Mouse (Mus musculus) ovary, postnatal 36 days (tissue): Measurements from ENCODE around the gene Nmi.
"Not testable (repeated sequence)": the region's sequence is repeated elsewhere in the genome, so short reads cannot be mapped to it uniquely, and the experiment has no call there.

Experiments used
- DNase-seq: peaks from one replicate; pipeline ENCODE4 v3.0.0; 2022; ENCODE audit warnings: low spot score, mixed read lengths

The Nmi gene

DNA sequence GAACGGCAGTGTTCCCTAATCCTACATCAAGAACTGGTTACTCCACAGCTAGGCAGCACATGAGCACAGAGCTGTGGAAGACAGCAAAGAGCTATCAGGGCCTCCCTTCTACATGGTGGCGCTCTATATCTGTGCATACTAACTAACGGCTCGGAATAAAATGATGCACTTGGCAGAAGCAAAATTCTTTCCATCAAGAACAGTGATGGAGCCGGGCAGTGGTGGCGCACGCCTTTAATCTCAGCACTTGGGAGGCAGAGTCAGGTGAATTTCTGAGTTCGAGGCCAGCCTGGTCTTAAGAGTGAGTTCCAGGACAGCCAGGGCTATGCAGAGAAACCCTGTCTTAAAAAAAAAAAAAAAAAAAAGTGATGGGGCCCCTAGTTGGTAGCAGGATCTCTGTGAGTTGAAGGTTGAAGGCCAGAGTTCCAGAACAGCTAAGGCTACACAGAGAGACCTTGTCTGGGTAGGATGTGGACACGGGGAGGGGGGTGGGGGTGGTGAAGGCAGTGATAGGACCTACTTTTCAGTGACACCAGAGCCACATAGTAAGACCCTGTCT, at the start of gene Nmi:
Gene Nmi, minus strand, starts transcription at position 85 of the 559 bp plus-strand sequence.
- no peak for DNase-seq

- no peak for DNase-seq
These were observed 43.1 kb upstream of the Nmi start for GRCm38 (mm10) chr2:52016361-52016760.

DNA sequence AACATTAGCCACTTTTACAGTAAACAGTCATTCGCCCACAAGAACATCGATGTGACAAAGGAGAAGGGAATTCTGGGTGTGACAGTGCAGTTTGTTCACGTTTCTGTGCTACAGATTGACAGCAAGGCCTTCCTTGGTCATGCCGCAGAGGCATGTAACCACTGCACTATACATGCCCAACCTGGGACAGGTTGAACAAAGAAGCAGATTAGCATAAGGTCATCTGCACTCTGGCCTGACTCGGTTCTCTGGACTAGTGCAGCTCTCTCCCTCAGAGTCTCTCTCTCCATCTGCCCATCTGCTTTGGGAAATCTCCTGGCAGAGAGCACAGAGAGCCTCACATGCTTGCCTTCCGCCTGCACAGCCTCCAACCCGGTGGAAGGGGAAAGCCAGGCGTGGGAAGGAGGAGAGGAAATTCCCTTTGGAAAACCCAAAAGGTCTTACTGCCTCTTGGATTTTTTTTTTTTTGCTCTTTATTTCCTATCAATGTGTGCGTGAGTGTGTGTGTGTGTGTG, 40.1 kb upstream of the Nmi start:
- no peak for DNase-seq

DNA sequence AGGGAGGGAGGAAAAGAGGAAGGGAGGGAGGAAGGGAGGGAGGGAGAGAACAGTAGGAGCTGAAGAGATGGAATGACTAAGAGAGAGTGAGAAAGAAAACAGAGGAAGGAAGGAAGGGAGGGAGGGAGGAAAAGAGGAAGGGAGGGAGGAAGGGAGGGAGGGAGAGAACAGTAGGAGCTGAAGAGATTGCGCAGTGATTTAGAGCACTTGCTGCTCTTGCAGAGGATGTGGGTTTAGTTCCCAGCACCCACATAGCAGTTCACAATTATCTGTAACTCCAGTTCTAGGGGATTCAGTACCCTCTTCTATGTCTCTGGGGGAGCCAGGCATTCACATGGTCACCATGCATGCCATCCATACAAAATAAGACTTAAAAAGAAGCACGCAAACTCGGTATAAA, 38.5 kb upstream of the Nmi start:
- DNase-seq, result not testable (repeated sequence)

GRCm38 (mm10) chr2:52006380-52006779, 33.1 kb upstream of the Nmi start:
- no peak for DNase-seq

DNA sequence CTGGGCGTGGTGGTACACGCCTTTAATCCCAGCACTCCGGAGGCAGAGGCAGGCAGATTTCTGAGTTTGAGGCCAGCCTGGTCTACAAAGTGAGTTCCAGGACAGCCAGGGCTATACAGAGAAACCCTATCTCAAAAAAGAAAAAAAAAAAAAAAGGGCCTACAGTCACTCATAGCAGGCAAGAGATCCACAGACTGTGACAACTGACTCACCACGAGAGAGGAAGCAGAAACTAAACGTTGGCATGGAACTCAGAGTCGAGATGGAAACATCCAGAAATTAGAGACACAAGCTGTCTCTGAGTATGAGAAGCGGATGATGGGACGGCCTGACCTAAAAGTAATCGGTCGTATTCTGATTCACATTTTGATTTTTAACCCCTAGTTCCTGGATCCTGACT, 29.0 kb upstream of the Nmi start:
- DNase-seq, result not testable (repeated sequence)

- DNase-seq, result no peak
These were observed 28.2 kb upstream of the Nmi start for GRCm38 (mm10) chr2:52001521-52001920.

DNA sequence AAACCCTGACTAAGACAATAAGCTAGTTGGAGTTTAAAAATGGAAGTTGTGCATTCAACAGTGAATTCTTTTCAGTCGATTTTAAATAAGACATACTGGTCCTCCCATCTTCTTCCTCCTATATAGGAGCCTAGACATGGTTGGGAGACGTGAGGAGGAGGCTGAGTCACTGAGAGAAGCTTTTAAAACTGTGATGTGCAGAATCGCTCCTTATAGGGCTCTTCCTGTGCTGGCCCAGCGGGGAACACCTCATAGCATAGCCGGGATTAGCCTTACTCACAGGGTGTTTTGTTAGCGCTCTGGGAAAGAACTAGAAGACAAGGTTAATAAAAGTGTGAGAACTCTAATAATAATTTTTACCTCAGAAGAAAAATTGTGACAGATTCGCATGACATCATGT, 26.7 kb upstream of the Nmi start:
- DNase-seq, result no peak

DNA sequence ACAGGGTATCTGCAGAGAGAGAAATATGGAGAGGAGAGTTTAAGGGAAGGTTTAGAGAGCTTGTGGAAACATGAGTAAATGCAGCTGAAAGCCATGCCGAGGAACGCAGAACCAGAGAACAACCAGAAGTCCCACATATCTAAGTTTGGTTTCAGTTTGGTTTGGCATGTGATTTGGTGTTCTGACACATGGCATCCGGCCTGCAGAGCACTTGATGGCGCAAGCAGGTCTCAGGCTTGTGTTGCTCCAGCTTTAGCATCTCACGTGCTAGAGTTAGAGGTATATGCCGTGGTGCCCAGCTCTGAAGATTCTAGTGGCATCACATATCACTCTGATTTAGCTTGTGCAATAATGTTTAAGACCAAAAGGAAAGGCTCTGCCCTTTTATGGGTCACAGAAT, 18.2 kb upstream of the Nmi start:
- no peak for DNase-seq

- no peak for DNase-seq
These were observed 16.3 kb upstream of the Nmi start for GRCm38 (mm10) chr2:51989559-51989958.

DNA sequence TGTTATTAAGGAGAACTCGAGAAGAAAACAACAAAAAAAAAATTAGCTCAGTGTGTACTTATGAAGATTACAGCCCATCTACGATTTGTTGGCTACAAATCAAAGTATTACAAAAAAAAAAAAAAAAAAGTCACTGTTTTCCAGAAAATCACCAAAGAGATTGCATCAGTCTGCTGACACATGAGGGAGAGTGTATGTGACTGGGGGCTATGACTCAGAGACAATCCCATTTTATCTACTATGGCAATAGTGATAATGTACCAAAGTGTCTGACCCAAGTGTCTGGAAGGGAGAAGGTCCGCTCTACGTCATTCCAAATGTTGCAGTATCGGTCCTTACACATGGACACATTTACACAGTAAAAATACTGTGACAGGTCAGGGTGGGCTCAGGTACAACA, 13.4 kb upstream of the Nmi start:
- DNase-seq, result no peak

- DNase-seq, result no peak
These were observed 12.9 kb upstream of the Nmi start for GRCm38 (mm10) chr2:51986157-51986556.

- no peak for DNase-seq
These were observed 11.9 kb upstream of the Nmi start for GRCm38 (mm10) chr2:51985241-51985640.

DNA sequence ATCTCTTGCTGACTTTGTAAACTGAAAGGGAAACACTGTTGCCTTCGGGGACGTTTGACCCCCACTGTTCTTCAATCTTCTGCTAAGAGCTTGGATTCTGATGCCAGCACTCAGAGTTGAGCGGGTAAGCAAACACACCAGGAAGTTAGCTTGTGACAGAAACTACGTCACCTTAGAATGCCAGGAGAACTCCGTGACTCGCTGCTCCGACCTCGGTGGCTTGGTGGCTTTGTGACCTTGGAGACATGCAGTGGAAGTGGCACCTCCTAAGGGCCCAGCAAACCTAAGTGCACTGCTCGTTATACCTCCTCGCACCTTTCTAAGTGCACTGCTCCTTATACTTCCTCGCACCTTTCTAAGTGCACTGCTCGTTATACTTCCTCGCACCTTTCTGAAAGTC, 9.0 kb upstream of the Nmi start:
- DNase-seq, result no peak

GRCm38 (mm10) chr2:51981630-51982029, 8.3 kb upstream of the Nmi start:
- DNase-seq, result no peak

DNA sequence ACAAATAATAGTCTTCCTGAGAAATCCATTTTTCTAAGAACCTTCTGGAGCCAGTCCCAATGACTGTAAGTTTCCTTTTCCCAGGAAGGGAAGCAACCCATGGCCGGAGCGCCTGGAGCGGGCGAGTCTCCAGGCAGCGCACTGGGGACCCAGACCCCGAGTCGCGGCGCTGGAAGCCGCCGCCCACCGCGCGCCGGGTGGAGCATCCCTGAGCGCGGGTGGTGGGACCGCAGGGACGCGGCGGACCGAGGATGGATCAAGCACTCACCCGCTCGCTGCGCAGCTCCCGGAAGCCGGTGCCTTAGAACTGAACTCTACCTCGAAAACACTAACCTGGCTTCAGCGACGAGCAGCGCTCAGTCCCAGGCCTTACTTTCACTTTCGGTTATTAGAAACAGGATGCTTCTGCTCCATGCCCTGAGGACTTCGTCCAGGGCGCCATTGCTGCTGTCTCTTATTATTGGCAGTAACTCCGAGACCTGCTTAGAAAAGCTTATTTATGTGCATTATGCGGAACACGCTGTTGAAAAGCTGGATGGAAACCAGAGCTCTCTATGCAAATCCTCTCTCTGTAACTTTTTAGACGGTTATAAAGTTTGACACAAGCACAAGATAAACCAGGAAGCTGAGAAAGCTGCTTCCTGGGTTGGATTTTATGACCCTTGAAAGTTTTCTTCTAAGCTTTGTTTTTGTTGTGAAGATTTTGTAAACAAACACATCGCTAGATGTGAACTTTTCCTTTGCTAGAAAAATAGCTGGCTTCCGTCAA, 469 bp downstream of the Nmi start:
- peak; percentile 61 for DNase-seq

- DNase-seq, result no peak
These were observed 1.2 kb downstream of the Nmi start for GRCm38 (mm10) chr2:51972142-51972541.

- no peak for DNase-seq
These were observed 2.4 kb downstream of the Nmi start for GRCm38 (mm10) chr2:51970897-51971296.

- DNase-seq, result no peak
These were observed 6.0 kb downstream of the Nmi start for GRCm38 (mm10) chr2:51967288-51967687.

DNA sequence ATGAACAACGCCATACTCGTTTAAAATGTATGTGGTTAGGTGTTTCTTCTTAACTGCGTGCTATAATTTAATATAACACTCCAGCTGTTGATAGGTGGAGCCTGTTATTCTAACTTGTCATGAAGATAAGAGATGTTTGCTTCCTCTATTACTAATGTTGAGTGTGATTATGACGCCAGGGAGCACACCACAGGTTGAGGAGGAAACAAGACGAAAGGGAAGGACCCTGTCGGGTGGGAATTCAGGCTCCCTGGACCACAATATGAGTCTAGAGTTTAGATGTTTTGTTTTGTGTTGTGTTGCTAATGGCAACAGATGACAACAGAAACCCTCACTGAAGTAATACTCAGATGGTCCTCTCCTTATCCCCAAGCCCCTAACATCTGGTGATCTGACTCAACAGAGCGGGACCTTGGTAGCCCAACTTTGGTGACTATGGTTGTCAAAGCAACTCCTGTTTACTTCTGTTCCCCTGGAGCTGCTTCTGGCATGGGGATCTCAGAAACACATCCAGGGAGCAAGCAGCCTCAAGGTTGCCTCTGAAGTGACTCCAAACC, 19.6 kb downstream of the Nmi start:
- no peak for DNase-seq

- no peak for DNase-seq
These were observed 22.4 kb downstream of the Nmi start for GRCm38 (mm10) chr2:51950876-51951275.

GRCm38 (mm10) chr2:51948105-51948830, 25.0 kb downstream of the Nmi start:
- DNase-seq, result no peak

DNA sequence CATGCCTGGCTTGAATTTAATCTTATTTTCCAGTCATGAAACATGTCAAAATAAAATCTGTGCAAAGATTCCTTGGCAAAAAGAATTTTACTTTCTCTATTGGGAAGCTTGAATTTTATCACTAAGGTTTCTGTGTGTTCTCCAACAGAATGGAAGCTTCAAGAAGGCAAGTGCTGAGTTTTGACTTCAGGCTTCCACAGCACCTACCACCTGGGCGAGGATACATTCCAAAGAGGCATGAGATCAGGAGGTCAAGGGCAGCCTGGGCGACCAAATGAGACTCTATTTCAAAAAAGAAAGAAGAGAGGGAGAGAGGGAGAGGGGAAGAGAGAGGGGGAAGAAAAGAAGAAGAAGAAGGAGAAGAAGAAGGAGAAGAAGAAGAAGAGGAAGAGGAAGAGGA, 27.5 kb downstream of the Nmi start:
- no peak for DNase-seq
